Mouse (Mus musculus): ENCODE measurements around the gene Dhx40. TPM values are rescaled to one million over a fixed set of nuclear protein-coding genes. Genes with fewer than 3 reads are reported as not detected.
"Not testable (repeated sequence)": the region's sequence is repeated elsewhere in the genome, so short reads cannot be mapped to it uniquely, and the experiment has no call there.

Gene Dhx40
- polyA plus RNA-seq, 1 experiment from 2014 or later: 20.5 TPM

DNA sequence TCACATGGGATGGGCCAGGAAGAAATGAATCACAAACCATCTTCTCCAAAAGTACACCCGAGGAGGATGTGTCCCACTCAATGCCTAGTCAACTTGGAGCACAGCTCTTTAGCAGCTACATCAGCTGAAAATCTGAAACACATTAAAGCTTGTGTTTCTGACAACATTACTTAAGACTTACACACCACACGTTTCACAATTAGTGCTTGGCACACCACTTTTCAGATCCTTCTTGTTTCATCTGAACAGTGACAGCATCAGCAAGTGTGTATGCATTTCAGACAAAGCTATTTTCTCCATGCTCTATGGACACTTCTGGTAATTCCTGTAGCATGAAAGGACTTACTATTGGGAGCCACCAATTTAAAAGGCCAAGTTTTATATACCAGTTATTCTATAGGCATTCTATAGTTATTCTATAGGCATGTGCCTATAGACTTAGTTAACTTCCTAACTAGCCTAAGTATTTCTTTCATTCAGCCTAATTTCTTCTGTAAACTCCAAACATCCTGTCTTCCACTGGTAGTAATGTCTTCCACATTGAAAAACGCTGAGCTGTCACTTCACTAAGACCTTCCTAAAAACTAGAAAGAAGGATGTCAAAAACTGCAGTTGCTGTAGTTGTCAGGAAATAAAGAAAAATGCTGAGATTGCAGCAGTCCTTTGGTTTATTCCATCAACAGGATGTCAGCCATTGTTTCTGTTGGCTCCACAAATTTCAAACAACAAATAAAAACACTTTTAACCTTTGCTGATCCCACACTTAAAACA lies 61.7 kb downstream of the Dhx40 start:
- H3K9ac ChIP-seq: no peak overlapping the region
- WGBS: 53% methylated on average over 3 of the region's 3 CpGs
- no peaks in the 10 kb centered on the region for H3K27me3 ChIP-seq
- no peak for ATAC-seq (ENCODE audit: insufficient number of reproducible peaks, low FRiP score, low TSS enrichment, low read depth)
- no peak overlapping the region; the same call in 1 of the 2 replicates for H3K27ac ChIP-seq (replicated peaks)
- no peaks in the 10 kb centered on the region for H3K9me3 ChIP-seq (replicated peaks)
- peaks cover 20% of the 10 kb centered on the region for H3K4me1 ChIP-seq
- no peak overlapping the region for H3K4me2 ChIP-seq (replicated peaks)
- H3K36me3 ChIP-seq: no peaks in the 10 kb centered on the region
- no peak overlapping the region for H3K4me3 ChIP-seq (replicated peaks)

DNA sequence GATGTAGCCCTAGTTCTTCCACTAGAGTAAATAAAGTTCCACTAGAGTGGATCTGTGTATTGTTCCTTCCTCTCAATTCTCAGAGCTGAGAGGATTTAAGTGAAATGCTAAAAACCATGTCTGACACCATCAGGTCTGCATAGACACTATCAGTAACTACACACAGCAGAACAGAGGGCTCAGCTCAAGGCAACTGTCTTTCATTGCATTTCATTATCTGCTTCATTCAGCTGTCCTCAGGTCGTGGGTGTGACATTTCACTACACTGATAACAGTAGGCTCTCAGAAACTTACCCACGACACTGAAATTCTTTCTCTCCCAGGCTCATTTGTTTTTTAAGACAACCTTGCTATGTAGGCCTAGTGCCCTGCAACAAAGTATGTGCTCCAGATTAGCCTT lies 64.9 kb downstream of the Dhx40 start:
- Histone ChIP-seq H3K27ac (replicated peaks) (no peak overlapping the region), H3K27me3 (no peaks in the 10 kb centered on the region), H3K4me2 (replicated peaks) (no peak overlapping the region), H3K9ac (no peak overlapping the region), H3K9me3 (replicated peaks) (no peaks in the 10 kb centered on the region), H3K36me3 (no peaks in the 10 kb centered on the region), H3K4me3 (replicated peaks) (no peak overlapping the region), H3K4me1 (peaks cover 20% of the 10 kb centered on the region)
- 67% methylated on average over 2 of the region's 2 CpGs for WGBS
- ATAC-seq (ENCODE audit: insufficient number of reproducible peaks, low FRiP score, low TSS enrichment, low read depth): no peak

- Histone ChIP-seq H3K27ac (replicated peaks) (no peak overlapping the region), H3K4me2 (replicated peaks) (no peak overlapping the region), H3K4me1 (peaks cover 17% of the 10 kb centered on the region), H3K4me3 (replicated peaks) (no peak overlapping the region), H3K27me3 (no peaks in the 10 kb centered on the region), H3K9me3 (replicated peaks) (no peaks in the 10 kb centered on the region), H3K36me3 (no peaks in the 10 kb centered on the region), H3K9ac (no peak overlapping the region)
- 96% methylated on average over 5 of the region's 5 CpGs for WGBS
- no peak for ATAC-seq (ENCODE audit: insufficient number of reproducible peaks, low FRiP score, low TSS enrichment, low read depth)
Observed at GRCm38 (mm10) chr11:86741505-86741904, 66.0 kb downstream of the Dhx40 start.

- H3K9ac ChIP-seq: no peak overlapping the region
- peaks cover 6% of the 10 kb centered on the region; the same call in 1 of the 2 replicates for H3K36me3 ChIP-seq
- no peak overlapping the region for H3K4me2 ChIP-seq (replicated peaks)
- ATAC-seq (ENCODE audit: insufficient number of reproducible peaks, low FRiP score, low TSS enrichment, low read depth): no peak
- WGBS: 84% methylated on average over 2 of the region's 2 CpGs
- H3K9me3 ChIP-seq (replicated peaks): no peaks in the 10 kb centered on the region
- 0 out of 2 replicates have a peak, but pooled peaks cover 2% of the 10 kb centered on the region for H3K4me1 ChIP-seq
- no peaks in the 10 kb centered on the region for H3K27me3 ChIP-seq
- no peak overlapping the region for H3K4me3 ChIP-seq (replicated peaks)
- H3K27ac ChIP-seq (replicated peaks): no peak overlapping the region
Observed at GRCm38 (mm10) chr11:86739470-86739869, 68.1 kb downstream of the Dhx40 start.

DNA sequence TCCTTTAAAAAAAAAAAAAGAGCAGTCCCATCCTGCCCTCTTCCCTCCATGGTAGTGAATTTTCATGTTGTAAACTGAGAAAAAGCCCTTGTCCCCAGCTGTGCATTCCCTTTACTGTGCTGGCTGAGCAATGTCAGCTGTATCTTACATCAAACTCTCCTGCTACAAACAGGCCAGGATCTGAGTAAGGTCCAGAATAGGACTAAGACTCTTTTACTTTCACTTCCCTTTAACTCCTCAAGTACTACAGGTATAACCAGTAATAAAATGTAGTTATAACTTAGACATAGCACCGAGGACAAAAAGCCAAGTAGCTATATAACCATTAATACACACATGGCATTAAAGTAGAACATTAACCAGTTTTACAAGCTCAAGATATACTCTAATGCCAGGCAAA lies 68.6 kb downstream of the Dhx40 start:
- no peak for ATAC-seq (ENCODE audit: insufficient number of reproducible peaks, low FRiP score, low TSS enrichment, low read depth)
- Histone ChIP-seq H3K4me2 (replicated peaks) (no peak overlapping the region), H3K9me3 (replicated peaks) (no peaks in the 10 kb centered on the region), H3K27ac (replicated peaks) (no peak overlapping the region), H3K4me1 (0 out of 2 replicates have a peak, but pooled peaks cover under 1% of the 10 kb centered on the region), H3K9ac (no peak overlapping the region), H3K27me3 (no peaks in the 10 kb centered on the region), H3K4me3 (replicated peaks) (no peak overlapping the region), H3K36me3 (peaks cover 7% of the 10 kb centered on the region; the same call in 1 of the 2 replicates)
- 90% methylated on average over 1 of the region's 1 CpGs for WGBS

GRCm38 (mm10) chr11:86738308-86738707 lies 69.2 kb downstream of the Dhx40 start:
- H3K4me2 ChIP-seq (replicated peaks); H3K9ac ChIP-seq; H3K4me3 ChIP-seq (replicated peaks); H3K27me3 ChIP-seq; H3K36me3 ChIP-seq; H3K9me3 ChIP-seq (replicated peaks); ATAC-seq (ENCODE audit: insufficient number of reproducible peaks, low FRiP score, low TSS enrichment, low read depth); H3K27ac ChIP-seq (replicated peaks); H3K4me1 ChIP-seq: not testable (repeated sequence)
- WGBS: 87% methylated on average over 1 of the region's 1 CpGs

GRCm38 (mm10) chr11:86737301-86738000 lies 70.1 kb downstream of the Dhx40 start:
- peaks cover 9% of the 10 kb centered on the region; the same call in 1 of the 2 replicates for H3K36me3 ChIP-seq

DNA sequence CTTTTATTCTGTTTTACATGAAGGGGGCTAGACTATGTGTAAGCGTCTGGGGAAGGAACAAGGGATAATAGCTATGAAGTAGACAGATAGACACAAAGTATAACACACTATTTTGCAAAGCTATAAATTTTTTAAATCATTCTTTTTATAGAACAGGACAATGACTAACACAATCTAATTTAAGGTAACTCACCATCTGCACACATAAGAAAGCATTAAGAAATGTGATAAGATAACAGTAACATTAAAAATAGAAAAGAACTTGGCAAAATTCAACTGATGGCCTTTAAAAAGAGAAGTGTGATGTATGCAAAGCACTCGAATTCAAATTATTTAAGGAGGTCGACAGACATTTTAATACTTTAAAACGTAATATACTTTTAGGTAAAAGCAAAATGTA lies 72.6 kb downstream of the Dhx40 start:
- no peak for ATAC-seq (ENCODE audit: insufficient number of reproducible peaks, low FRiP score, low TSS enrichment, low read depth)
- no peak overlapping the region for H3K9ac ChIP-seq
- H3K4me1 ChIP-seq: no peaks in the 10 kb centered on the region
- no peaks in the 10 kb centered on the region for H3K27me3 ChIP-seq
- H3K27ac ChIP-seq (replicated peaks): no peak overlapping the region
- 90% methylated on average over 4 of the region's 4 CpGs for WGBS
- peaks cover 28% of the 10 kb centered on the region for H3K36me3 ChIP-seq
- H3K9me3 ChIP-seq (replicated peaks): no peaks in the 10 kb centered on the region
- no peak overlapping the region for H3K4me2 ChIP-seq (replicated peaks)
- no peak overlapping the region for H3K4me3 ChIP-seq (replicated peaks)

More at GRCm38 (mm10) chr11:86737301-86738000, 70.1 kb downstream of the Dhx40 start:
- no peak overlapping the region for H3K4me3 ChIP-seq (replicated peaks)
- H3K27me3 ChIP-seq: no peaks in the 10 kb centered on the region
- no peak overlapping the region for H3K27ac ChIP-seq (replicated peaks)
- H3K9ac ChIP-seq: no peak overlapping the region
- WGBS: 74% methylated on average over 8 of the region's 8 CpGs
- H3K9me3 ChIP-seq (replicated peaks): no peaks in the 10 kb centered on the region
- no peak for ATAC-seq (ENCODE audit: insufficient number of reproducible peaks, low FRiP score, low TSS enrichment, low read depth)
- no peaks in the 10 kb centered on the region for H3K4me1 ChIP-seq
- H3K4me2 ChIP-seq (replicated peaks): no peak overlapping the region

DNA sequence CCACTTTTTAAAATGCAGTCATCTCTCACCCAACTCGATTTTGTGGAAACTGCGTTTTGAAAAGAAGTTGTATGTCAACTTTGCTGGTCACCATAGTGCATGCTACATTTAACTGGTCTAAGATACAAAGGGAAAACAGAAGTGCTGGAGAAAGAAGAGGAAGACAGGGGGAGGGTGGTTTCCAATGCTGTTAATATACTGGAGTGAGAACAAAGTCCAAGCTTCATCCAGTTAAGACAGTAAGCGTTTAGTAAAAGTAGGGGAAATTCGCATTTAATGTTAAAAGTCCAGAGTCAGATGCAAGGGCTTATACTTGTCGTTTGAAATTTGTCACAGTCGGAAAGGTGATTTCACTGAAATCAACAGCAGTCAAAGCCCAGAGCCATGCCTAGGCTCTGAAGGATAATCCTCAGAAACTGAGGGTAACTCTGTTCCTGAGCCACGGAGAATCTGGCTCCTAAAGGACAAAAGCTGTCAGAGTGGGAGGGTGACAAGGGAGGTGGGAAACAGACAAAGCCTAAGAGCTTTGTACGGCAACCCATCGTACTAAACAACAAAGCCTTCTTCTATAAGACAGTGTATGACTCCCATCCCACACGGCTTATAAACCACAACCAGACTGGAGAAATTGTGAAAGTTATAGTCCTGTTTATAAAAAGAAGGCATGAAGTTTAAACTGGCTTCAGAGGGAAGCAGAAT lies 73.2 kb downstream of the Dhx40 start:
- H3K9me3 ChIP-seq (replicated peaks): no peaks in the 10 kb centered on the region
- ATAC-seq (ENCODE audit: insufficient number of reproducible peaks, low FRiP score, low TSS enrichment, low read depth): no peak
- H3K36me3 ChIP-seq: peaks cover 32% of the 10 kb centered on the region
- no peak overlapping the region for H3K4me3 ChIP-seq (replicated peaks)
- no peak overlapping the region for H3K9ac ChIP-seq
- H3K27me3 ChIP-seq: no peaks in the 10 kb centered on the region
- no peaks in the 10 kb centered on the region for H3K4me1 ChIP-seq
- H3K4me2 ChIP-seq (replicated peaks): no peak overlapping the region
- no peak overlapping the region for H3K27ac ChIP-seq (replicated peaks)
- 73% methylated on average over 10 of the region's 10 CpGs for WGBS

DNA sequence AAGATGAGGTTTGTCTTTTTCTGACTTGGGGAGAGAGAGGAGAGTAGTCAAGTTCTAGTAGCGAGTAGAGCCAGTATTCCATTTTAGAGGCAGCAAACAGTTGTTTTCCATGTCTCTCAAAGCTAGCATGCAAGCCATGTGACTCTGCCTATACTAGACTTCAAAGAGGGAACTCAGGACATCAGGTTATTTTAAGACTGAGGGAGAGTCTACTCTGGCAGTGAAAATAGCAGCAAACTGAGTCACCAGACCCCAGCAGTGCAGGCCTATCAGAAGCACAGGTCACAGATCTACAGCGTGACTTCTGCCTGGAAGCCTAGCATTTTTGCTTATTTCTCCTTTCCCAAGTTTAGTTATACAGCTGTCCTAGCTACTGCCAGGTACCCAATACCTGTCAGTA lies 76.1 kb downstream of the Dhx40 start:
- no peaks in the 10 kb centered on the region for H3K9me3 ChIP-seq (replicated peaks)
- no peak overlapping the region for H3K9ac ChIP-seq
- H3K4me2 ChIP-seq (replicated peaks): no peak overlapping the region
- H3K4me3 ChIP-seq (replicated peaks): no peak overlapping the region
- H3K4me1 ChIP-seq: no peaks in the 10 kb centered on the region
- H3K27ac ChIP-seq (replicated peaks): no peak overlapping the region
- no peak for ATAC-seq (ENCODE audit: insufficient number of reproducible peaks, low FRiP score, low TSS enrichment, low read depth)
- H3K36me3 ChIP-seq: peaks cover 52% of the 10 kb centered on the region
- H3K27me3 ChIP-seq: no peaks in the 10 kb centered on the region
- 80% methylated on average over 2 of the region's 2 CpGs for WGBS

DNA sequence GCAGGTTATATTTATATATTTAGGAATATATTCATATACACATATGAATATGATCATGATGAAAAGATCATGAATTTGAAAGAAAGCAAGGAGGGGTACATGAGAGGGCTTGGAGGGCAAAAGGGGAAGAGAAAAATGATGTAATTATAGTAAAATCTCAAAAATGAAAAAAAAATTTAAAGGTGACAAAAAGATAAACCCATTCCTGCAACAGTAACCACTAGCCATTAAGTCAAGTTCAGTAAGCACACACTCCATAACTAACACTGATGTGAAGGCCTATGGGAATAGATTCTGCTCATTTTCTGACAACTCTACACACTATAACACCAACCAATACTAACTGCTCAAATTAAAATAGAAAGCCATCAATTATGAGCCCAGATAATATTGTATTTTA lies 81.9 kb downstream of the Dhx40 start:
- no peak for ATAC-seq (ENCODE audit: insufficient number of reproducible peaks, low FRiP score, low TSS enrichment, low read depth)
- peaks cover 62% of the 10 kb centered on the region for H3K36me3 ChIP-seq
- H3K9me3 ChIP-seq (replicated peaks): no peaks in the 10 kb centered on the region
- no peak overlapping the region for H3K9ac ChIP-seq
- H3K4me3 ChIP-seq (replicated peaks): no peak overlapping the region
- H3K4me2 ChIP-seq (replicated peaks): no peak overlapping the region
- no peaks in the 10 kb centered on the region for H3K27me3 ChIP-seq
- H3K4me1 ChIP-seq: no peaks in the 10 kb centered on the region
- no peak overlapping the region for H3K27ac ChIP-seq (replicated peaks)
